Comparison of ENCODE assay signal across 8 mouse cellular contexts in genomic region chrX:139610765-139611300, GRCm38 (mm10). TPM values are rescaled to one million over a fixed set of nuclear protein-coding genes. Genes with fewer than 3 reads are reported as not detected.
DNase-seq lines count a peak whose midpoint lies in the region; ATAC-seq lines count a peak whose summit lies in the region.

No protein-coding gene starts in this region.

- no peaks in the 10 kb centered on the region for H3K36me3 ChIP-seq in limb, embryonic 13.5 days
- no peaks in the 10 kb centered on the region for H3K36me3 ChIP-seq in midbrain, embryonic 16.5 days (ENCODE audit: control insufficient read depth, insufficient read depth, low read length)

- peak overlapping the region; percentile 58 for H3K4me3 ChIP-seq in limb, embryonic 13.5 days
- peak overlapping the region; percentile 65 for H3K4me3 ChIP-seq in midbrain, embryonic 16.5 days (ENCODE audit: low read depth, low read length)

- H3K9ac ChIP-seq in limb, embryonic 13.5 days, result peak overlapping the region; percentile 69
- H3K9ac ChIP-seq in midbrain, embryonic 16.5 days (ENCODE audit: low read depth, low read length), result peak overlapping the region; percentile 71

- 12% methylated on average over 44 of the region's 54 CpGs for WGBS in limb, embryonic 13.5 days
- WGBS in midbrain, embryonic 16.5 days, result 17% methylated on average over 46 of the region's 54 CpGs

- peak overlapping the region; percentile 70 for H3K4me2 ChIP-seq in limb, embryonic 13.5 days (replicated peaks)
- peak overlapping the region; percentile 61 for H3K4me2 ChIP-seq in midbrain, embryonic 16.5 days (ENCODE audit: low read length)

- DNase-seq in adrenal gland, postnatal 36 days, result peak; percentile 19 to 29
- no peak for DNase-seq in adrenal gland, adult 18-20 months (ENCODE audit: low spot score in 2 of 2)
- peak; percentile 10 for DNase-seq in right cerebral cortex, postnatal 14 days
- DNase-seq in right cerebral cortex, postnatal 25 days, result no peak
- DNase-seq in thymus, postnatal 14 days, result no peak

- ATAC-seq in granulocyte monocyte progenitor cell, adult 5-6 weeks (replicated peaks; ENCODE audit: poor library complexity, severe bottlenecking), result peak; percentile 52
- peak; percentile 77 for ATAC-seq in limb, embryonic 13.5 days (ENCODE audit: low FRiP score, low read depth)
- ATAC-seq in midbrain, embryonic 16.5 days, result peak; percentile 94

- H3K27ac ChIP-seq in limb, embryonic 13.5 days, result no peak overlapping the region
- H3K27ac ChIP-seq in midbrain, embryonic 16.5 days (ENCODE audit: low read length), result peak overlapping the region; percentile 69

- H3K9me3 ChIP-seq in limb, embryonic 13.5 days, result no peaks in the 10 kb centered on the region
- H3K9me3 ChIP-seq in midbrain, embryonic 16.5 days (replicated peaks; ENCODE audit: control insufficient read depth, low read length, poor library complexity, severe bottlenecking), result no peaks in the 10 kb centered on the region

- H3K27me3 ChIP-seq in limb, embryonic 13.5 days, result peaks cover 35% of the 10 kb centered on the region
- H3K27me3 ChIP-seq in midbrain, embryonic 16.5 days (ENCODE audit: control insufficient read depth, insufficient read depth, low read depth, low read length), result peaks cover 7% of the 10 kb centered on the region; the same call in 1 of the 2 replicates

- H3K4me1 ChIP-seq in limb, embryonic 13.5 days, result no peaks in the 10 kb centered on the region
- H3K4me1 ChIP-seq in midbrain, embryonic 16.5 days (ENCODE audit: control insufficient read depth, insufficient read depth, low read length), result no peaks in the 10 kb centered on the region

RNA-seq across cellular contexts. Expression of gene Rnf128, which starts 47.7 kb away (rescaled TPM):
- 10 to 100 TPM; 43.8 to 46.6 TPM for total RNA-seq in adrenal gland, postnatal 36 days (2021)
- total RNA-seq in adrenal gland, adult 18-20 months (2021), result 10 to 100 TPM; 30.6 to 37.8 TPM
- total RNA-seq in granulocyte monocyte progenitor cell, adult 5-6 weeks (2014; fragmentation: Nextera tagmentation), result 0.32 and 1.6 TPM in 2 replicates
- 0.78 and 2.2 TPM in 2 replicates for total RNA-seq in granulocyte monocyte progenitor cell, adult 5-6 weeks (2017)
- 8.0 TPM in 2 replicates for polyA plus RNA-seq in limb, embryonic 13.5 days (2015; fragmentation: Nextera tagmentation; extraction: Ambion mirVana)
- 5.4 and 6.3 TPM in 2 replicates for polyA plus RNA-seq in midbrain, embryonic 16.5 days (2015; fragmentation: Nextera tagmentation; extraction: Ambion mirVana)

Comparison
In these comparisons a context has a peak if more than half of its experiments do, and no peak if none do; other contexts are left out.
1. DNase-seq: peak in adrenal gland, postnatal 36 days (2 of 2) and right cerebral cortex, postnatal 14 days (single experiment); none in adrenal gland, adult 18-20 months (0 of 2), right cerebral cortex, postnatal 25 days (single experiment) and thymus, postnatal 14 days (single experiment).
2. RNA of gene Rnf128, which starts 47.7 kb away (total RNA-seq): 43.8 to 46.6 TPM in adrenal gland, postnatal 36 days and 30.6 to 37.8 TPM in adrenal gland, adult 18-20 months; 0.32 to 2.2 TPM in granulocyte monocyte progenitor cell, adult 5-6 weeks; every median in the first group is over 4 times any median in the second.
3. Peak in every context shown above with its lines, with median percentiles within 50 percentile points of each other: ATAC-seq.